Mouse (Mus musculus): Measurements from ENCODE around the gene Ppp5c. TPM values are rescaled to one million over a fixed set of nuclear protein-coding genes. Genes with fewer than 3 reads are reported as not detected.

Ppp5c gene
- total RNA-seq, 2 experiments from 2014 or later = 98.8 to 98.9 TPM

DNA sequence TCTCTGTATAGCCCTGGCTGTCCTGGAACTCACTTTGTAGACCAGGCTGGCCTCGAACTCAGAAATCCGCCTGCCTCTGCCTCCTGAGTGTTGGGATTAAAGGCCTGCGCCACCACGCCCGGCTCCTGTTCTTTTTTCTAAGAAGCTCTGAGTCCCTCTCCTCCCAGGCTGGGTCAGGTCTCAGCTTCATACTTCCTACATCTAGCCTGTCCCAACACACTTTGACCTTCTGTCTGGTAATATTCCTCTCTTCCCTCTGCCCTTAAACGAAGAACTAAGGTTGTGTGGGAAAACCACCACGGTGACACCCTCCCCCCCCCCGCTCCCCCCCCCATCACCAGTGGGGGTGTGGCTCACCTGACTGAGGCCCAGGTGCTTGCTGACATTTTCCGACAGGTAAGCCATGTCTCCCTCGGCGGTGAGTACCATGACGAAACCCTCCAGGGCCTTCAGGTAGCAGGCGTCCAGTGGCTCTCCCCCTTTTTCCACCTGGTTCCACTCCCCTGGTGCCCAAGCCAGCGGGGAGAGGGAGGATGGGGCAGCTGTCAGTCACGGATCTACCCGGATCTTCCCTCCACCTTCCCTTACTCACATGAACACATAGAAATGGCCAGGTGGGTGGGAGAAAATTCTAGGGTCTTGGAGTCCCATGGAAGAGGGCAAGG, 26.7 kb upstream of the Ppp5c start:
- no peak for DNase-seq

DNA sequence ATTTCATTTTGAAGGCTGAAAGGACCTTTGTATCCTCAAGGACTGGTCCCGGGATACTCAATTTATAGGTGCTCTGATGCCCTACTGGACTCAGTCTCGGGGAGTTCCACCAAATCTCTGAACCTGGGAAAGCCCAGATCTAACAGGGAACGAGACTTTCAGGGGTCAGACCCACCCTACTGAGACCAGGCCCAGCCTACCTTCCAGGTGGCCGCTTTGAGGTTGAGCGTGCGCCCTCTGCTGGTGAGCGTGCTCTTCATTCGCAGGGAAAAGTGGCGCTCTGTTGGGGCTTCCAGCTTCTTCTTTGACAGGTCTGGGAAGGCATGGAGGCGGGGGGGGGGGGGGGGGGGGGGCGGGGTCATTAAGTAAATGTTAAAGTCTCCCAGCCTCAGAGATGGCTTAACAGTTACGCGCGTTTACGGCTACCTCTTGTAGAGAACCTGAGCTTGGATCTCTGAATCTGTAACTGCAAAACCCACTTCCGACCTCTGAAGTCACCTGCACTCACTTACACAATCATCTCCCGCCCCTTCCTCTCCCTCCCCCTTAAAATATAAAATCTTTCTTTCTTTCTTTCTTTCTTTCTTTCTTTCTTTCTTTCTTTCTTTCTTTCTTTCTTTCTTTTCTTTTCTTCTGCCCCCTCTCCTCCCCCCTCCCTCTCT, 23.3 kb upstream of the Ppp5c start:
- DNase-seq = peak; percentile 65 to 84

DNA sequence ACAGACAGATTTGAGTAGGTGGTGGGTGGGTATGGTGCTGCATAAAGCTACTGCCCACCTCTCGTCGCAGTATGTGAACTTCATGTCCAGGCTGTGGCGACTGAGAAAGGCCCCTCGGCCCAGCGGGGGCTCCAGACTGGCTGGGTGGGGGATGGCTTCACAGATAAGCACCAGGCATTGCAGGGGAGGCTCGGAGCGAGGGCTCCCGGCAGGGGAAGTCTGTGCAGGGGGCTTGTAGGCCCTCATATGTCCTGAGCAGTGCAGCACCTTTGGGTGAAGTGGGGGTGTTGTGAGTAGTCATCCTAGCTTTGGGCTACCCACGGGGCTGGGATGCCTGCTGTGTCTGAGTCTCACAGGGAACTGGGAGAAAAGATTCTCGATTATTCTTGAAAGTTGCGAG, 22.8 kb upstream of the Ppp5c start:
- no peak for DNase-seq

DNA sequence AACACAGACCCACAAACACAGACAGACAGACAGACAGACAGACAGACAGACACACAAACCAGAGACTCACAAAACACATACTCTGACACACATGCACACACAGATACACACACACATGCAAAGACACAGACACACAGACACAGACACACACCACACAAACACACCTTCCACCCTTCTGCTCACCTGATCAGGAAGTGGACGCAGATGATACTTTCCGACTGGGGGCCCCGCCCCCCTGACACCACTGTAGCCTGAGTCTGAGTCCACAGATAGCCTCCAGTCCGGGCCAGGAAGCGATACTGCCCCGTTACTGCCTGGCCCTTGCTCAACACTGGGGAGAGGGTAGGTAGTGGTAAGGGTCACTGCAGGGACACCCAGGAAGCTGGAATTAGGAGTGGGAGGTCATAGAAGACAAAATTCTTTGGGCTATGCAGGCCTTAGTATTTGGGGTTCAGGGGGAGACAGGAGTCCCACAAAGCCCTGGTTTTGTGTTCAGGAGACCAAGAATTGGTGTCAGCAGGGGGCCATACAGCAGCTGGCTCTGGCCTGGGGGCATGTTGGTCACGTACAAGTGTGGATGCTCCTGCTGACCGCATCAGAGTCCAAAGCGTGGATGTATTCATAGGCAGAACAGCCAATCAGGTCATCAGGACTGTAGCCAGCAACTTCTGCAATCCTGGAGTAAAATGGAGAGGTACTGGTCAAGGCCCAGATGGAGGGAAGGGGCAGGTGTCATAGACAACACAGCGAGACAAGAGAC, 20.9 kb upstream of the Ppp5c start:
- no peak for DNase-seq

DNA sequence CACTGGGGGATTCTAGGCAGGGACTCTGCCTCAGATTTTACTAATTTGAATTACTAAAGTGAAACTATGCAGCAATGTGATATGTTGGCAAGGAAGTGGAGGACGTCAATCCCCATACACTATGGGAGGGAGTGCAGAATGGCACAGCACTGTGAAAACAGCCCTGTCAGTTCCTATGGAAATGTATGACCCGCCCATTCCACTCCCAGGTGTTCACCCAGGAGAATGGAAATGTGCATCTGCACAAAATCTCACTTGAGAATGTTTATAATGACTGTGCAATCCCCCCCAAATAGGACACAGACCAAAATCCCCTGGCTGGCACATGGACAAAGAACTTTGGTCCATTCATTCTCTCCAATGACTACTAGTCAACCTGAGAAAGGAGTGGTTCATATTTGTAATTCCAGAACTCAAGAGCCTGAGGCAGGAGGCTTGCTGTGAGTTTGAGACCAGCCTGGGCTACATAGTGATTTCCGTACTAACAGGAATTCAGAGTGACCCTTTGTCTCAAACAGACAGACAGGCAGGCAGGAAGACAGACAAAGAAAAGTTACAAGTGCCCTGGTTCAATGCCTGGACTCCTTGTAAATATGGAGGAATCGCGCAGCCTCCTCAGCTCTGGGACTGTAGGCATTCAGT, 19.4 kb upstream of the Ppp5c start:
- no peak for DNase-seq

DNA sequence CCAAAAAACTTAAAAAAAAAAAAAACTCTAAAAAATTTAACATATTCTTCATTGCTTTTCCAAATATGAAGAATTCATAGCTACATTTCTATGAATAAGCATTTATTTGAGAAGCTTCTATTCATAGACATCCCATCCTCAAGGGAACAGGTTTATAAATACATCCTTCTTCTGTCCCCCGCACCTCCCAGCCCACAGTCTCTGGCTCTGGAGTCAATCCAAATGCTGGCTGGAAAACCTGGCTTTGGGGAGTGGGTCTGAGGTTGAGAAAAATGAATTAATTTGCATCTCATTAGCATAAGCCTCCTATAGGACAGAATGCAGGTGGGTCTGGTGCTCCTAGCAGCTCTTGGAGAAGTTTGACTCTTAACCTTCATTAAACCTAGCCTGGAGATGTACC, 18.0 kb upstream of the Ppp5c start:
- no peak for DNase-seq

DNA sequence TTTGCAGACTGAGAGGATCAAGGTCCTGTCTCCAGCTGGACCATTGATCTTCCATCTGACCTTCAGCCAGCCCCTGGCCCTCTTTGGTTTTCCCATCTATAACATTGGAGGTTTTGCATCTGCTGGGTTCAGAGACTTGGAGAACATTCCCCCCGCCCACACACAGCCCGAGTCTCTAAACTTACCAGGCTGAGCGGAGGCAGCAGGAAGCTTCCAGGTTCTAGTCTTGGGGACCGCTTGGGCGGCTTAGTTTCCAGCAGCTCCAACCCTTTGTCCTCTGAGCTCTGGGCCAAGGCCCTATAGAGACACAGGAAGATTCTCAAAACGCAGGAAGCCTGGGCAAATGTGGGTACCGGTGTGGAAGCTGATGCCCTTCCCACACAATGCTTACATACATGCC, 11.6 kb upstream of the Ppp5c start:
- DNase-seq = no peak

DNA sequence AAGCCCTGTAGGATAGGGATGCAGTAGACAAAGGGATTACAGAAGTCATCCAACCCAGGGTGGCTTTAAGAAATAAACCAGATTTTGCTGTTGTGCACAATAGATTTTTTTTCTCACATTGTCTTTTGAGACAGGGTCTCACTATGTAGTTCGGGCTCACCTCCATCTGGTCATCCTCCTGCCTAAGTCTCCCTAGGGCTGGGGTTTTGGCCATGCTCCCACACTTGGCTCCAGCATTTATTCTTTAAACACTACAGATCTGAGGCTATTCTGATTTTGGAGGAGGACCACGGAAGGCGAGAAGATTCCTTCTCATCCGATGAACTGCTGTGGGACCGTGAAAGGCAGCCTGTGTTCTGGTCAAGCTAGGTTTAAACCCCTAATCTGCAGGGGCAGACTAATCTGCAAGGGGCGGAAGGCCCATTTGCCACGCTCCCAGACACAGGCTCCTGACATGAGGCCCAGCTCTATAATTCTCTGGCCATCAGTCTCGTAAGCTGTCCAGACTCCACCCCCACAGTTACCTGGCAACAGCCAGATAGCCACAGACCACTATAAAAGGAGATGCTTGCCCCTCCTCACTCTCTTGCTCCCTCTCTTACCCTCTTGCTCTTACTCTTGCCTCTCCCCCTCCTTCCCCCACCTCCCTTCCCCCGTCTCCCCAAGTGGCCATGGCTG, 10.4 kb upstream of the Ppp5c start:
- no peak for DNase-seq

DNA sequence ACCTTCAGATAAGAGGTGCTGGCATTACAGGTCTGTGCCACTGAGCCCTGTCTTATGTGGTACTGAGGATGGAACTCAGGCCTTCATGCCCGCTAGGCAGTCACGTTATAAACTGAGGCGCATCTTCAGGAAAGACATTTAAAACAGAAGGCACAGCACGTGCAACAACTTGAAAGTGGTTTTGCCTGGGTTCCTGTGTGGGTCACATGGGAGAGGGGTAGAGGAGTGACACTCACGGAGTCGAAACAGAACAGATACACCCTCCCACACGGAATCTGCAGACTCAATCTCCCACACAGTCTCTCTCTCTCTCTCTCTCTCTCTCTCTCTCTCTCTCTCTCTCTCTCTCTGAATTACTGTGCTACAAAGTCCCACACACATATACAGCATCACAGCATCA, 2.5 kb upstream of the Ppp5c start:
- DNase-seq = no peak

DNA sequence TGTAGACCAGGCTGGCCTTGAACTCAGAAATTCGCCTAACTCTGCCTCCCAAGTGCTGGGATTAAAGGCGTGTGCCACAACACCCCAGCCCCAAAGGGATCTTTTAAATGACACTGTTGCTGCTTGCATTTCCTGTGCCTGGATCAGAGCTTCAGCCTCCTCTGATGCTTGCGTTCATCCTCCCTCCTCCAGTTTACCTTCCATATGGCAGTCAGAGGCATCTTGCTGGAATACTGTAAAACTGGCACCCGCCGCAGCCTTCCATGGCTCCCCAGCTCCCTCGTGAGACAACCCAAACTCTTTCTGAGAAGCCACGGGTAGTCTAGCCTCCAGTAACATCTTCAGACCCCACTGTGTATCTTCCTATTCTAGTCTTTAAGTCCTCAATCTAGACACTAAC, 1.2 kb upstream of the Ppp5c start:
- DNase-seq = no peak

DNA sequence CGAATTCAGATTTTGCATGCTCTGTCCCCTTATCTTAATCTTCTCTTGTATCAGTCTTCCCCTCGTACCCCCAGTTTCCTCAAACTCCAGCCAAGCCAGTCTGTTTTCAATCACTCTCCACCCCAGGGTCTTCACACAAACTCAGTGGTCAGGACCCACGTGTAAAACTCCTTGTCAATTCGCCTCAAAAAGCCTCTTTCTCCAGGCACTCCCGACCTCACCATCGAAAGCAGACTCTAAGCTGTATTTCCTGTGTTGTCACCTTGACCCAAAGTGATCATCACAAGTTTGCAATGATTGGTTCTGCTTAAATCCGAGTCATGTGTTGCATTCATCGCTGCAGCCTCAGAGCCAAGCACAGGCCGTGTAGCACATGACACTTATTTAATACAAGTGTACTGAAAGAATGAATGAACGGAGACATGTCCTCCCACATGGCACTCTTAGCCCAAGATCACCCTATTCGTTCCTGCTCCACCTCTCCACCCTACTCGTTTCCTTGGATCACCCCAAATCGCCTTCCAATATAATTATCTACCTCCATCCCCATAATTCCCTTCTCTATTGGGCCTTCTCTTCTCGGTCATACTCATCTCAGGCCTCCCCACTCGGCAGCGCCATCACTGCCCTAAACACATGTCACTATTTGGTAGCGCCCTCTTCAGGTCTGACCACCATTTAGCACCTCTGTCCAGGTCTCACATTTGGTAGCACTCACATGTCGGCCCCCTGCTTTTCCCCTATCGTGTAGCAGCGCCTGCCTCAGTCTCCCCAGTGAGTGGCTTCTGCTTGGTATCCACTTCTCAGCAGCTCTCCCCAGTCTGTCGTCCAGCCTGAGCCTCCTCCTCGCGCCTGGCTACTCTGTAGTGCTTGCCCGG, 775 bp downstream of the Ppp5c start:
- DNase-seq = no peak

DNA sequence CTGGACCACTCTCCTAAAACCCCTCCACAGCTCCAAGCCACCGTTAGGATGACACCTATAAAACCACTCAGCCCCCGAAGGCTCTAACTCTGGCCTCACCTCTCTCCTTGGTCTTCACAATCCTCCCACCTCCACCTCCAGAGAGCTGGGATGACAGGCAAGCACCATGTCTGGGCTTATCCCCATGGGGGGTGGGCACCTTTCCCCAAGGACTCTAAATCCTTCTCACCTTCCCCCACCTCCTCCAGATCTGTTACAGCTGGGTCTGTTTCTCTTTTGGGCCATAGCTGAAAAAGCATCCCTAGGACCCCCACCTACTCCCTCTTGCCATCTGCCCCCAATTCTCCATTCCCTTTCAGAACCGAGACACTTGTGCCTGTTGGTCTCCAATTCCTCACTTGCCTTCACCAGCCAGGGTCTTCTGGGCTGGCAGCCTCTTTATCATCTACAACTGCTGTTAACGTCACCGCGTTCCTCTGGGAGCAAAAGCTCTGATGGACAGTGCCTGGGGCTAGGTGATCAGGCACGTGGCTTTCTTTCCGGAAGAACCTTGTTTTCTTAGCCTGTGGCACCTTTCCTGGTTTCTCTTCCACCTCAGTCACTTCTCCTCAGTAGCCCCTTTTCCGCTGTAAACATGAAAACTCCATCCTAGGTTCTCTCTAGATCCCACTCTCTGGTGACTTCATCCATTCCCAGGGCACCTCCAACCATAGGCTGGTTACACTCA, 1.7 kb downstream of the Ppp5c start:
- DNase-seq = no peak

DNA sequence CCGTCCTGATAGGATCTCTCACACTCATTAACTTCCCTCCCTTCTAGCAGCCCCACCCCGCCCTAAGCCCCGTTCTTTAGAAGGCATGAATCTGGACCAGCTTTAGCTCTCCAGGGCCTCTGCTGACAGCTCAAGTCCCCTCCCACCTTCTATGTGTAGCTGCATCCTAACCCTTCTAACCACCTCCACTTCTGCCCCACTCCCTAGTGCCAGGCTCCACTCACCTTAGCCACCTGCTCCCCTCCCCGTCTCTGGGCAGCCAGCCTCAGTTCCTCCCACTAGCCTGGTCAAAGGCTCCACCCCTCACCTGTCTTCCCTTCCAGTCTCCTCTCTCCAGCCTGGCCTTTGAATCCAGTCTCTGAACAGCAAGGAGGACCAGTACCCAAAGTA, 2.2 kb downstream of the Ppp5c start:
- no peak for DNase-seq

DNA sequence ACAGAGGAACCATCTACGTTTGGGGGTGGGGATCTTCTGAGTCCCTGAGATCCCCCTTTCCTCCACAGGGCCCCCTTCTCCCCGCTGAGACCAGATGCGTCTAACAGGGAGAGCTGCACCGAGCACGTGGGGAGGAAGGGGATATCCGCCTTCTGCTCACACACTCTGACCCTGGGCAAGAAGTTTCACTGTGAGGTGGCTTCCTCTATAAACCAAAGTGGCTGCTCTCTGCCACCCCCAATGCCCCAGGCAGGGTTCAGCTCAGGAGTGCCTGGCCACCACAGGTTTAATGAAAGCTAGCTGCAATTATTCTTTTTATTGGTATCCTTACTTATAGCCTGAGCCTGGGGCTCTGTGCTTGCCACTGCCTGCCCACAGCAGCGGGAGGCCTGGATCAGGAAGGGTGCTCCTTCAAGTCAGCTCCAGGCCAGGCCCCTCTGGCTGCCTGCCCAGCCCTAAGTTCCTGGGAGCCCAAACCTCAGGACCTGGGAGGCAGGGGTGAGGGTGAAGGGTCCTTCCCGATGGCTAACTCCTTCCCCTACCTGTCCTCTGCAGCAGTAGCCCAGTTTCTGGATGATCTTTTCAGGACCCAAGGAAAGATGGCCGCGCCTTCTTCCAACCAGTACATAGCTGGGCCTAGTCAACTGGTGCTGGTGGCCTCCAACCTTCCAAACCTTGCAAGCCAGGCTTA, 2.8 kb downstream of the Ppp5c start:
- peak in 1 of 2 experiments; percentile 60 for DNase-seq

DNA sequence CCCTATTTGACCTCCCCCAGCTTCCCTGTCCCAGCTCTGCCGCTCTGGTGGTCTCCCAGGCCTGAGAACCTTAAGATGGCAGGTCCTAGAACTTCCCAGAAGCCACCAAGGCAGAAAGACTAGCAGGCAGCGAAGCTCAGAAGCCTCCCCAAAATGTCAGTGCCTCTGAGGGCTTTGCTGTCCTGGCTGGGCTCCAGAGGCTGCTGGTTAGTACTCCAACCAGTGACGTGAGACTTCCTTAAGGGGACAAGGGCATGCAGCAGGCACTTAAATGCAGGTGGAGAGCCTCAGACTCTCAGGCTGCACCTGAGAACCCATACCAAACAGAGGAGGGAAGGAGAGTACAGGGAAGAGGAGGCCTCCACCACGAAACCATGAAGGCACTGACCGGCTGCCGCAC, 3.6 kb downstream of the Ppp5c start:
- DNase-seq = peak; percentile 47 to 57

DNA sequence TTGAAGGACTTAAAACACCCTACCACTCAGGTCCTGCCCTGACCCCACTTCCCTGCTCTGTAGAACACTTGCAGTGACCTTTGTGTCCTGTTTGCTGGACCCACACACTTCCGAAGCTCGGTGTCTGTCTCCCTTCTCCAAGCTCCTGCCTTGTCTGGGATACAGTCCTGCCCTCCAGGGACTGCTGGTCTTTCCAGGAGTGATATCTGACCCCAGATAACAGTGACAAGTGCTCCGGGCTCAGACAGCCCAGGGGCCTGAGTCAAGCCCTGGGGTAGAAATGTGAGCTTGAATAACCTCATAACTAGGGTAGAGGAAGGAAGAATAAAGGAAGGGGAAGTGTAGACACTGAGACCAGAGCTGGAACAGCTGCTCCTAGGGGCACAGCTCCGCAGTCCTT, 4.0 kb downstream of the Ppp5c start:
- peak in 1 of 2 experiments; percentile 41 for DNase-seq

DNA sequence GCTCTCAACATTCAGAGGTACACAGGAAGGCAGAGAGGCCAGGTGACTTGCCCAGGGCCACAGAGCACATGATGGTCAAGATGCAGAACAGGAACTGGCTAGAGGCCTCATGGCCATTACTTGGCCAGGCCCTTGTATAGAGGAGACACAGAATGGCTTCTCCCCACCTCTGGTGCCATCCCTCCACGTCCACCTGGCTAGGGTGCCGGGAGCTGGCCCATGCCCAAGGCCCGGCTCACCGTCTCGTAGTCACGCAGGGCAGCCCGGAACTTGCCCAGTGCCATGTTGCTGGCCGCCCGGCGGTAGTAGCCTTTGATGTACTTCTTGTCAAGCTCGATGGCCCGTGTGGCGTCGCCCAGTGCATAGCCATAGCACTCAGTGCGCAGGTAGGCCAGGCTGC, 5.5 kb downstream of the Ppp5c start:
- DNase-seq = no peak

DNA sequence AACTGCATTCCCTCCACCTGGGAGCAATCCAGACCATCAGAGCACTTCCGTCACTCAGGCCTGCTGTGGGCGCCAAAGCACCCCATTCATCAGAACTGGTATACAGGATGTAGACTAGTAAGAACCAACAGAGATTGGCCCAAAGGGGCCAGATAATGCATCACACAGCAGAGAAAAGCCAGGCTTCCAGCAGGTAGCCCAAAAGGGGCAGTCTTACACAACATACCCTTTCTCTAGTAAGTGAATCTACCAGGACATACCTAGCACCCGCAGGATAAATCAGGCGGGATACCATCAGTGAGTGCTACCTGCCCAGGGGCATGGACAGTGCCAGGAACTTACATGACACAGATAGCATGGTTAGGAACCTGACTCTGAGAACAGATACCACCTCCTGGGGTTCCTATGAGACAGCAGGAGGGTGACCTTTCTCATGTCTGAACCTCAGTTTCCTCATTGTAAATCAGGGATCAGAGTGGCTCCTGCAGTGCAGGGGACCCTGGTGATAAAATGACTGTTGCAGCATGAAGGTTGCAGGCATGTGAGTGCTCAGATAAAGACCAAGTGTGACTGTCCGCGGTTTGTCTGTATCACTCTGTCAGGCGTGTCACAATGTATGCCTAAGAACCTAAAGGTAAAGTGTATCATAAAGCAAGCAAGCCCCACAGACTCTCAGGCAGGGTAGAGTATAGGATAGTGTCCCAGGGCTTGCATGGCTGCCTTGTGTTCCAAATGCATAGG, 8.1 kb downstream of the Ppp5c start:
- no peak for DNase-seq

DNA sequence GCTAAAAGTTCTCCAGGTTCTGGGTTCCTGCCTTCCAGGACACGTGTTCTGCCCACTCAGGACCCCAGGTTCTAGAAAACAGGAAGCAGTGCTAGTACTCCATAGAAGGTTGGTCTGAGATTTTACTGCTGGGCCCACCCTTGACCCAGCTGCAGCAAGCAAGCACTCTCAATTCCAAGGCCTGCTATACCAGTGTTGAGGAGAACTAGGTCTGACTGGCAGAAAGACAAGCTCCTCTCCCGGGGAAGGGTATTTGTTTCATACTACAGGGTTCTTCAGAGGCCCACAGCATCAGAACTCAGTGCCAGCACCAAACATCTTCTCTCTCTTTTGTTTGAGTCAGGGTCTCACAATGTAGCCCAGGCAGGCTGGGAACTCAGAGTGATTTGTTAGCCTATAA, 9.8 kb downstream of the Ppp5c start:
- DNase-seq = no peak

Data from heart, adult 18-20 months (tissue).